Mouse (Mus musculus): ENCODE measurements around the gene Gm4737.

Gene Gm4737

GRCm38 (mm10) chr16:46154832-46155231 lies at the start of gene Gm4737:
Gene Gm4737, minus strand, starts transcription at chr16:46155077.
- in situ Hi-C loops (cut with MboI, MseI): loop anchor here (10.0 kb wide), 2 partner anchors 800 to 1030 kb away; no protein-coding TSS in a partner anchor

- in situ Hi-C loops (cut with MboI, MseI): no loop called here
Observed at GRCm38 (mm10) chr16:46195792-46196191, 40.9 kb upstream of the Gm4737 start.

- in situ Hi-C loops (cut with MboI, MseI): no loop called here
Observed at GRCm38 (mm10) chr16:46183096-46183495, 28.2 kb upstream of the Gm4737 start.

GRCm38 (mm10) chr16:46178121-46178801 lies 23.4 kb upstream of the Gm4737 start:
- in situ Hi-C loops (cut with MboI, MseI): loop anchor here (10.0 kb wide), 1 partner anchor 1873 kb away; no protein-coding TSS in a partner anchor

- in situ Hi-C loops (cut with MboI, MseI): loop anchor here (10.0 kb wide), 1 partner anchor 1868 kb away; no protein-coding TSS in a partner anchor
Observed at GRCm38 (mm10) chr16:46173039-46173438, 18.2 kb upstream of the Gm4737 start.

- in situ Hi-C loops (cut with MboI, MseI): no loop called here
Observed at GRCm38 (mm10) chr16:46166971-46167370, 12.1 kb upstream of the Gm4737 start.

- in situ Hi-C loops (cut with MboI, MseI): no loop called here
Observed at GRCm38 (mm10) chr16:46165305-46165704, 10.4 kb upstream of the Gm4737 start.

- in situ Hi-C loops (cut with MboI, MseI): loop anchor here (10.0 kb wide), 2 partner anchors 804 to 1034 kb away; no protein-coding TSS in a partner anchor
Observed at GRCm38 (mm10) chr16:46151141-46151540, 3.7 kb downstream of the Gm4737 start.

- in situ Hi-C loops (cut with MboI, MseI): no loop called here
Observed at GRCm38 (mm10) chr16:46148661-46149341, 6.1 kb downstream of the Gm4737 start.

GRCm38 (mm10) chr16:46146962-46147361 lies 7.9 kb downstream of the Gm4737 start:
- in situ Hi-C loops (cut with MboI, MseI): no loop called here

- in situ Hi-C loops (cut with MboI, MseI): no loop called here
Observed at GRCm38 (mm10) chr16:46122238-46122637, 32.6 kb downstream of the Gm4737 start.

GRCm38 (mm10) chr16:46121420-46121819 lies 33.5 kb downstream of the Gm4737 start:
- in situ Hi-C loops (cut with MboI, MseI): no loop called here

GRCm38 (mm10) chr16:46120607-46121006 lies 34.3 kb downstream of the Gm4737 start:
- in situ Hi-C loops (cut with MboI, MseI): no loop called here

- in situ Hi-C loops (cut with MboI, MseI): no loop called here
Observed at GRCm38 (mm10) chr16:46120020-46120419, 34.9 kb downstream of the Gm4737 start, which contains the start of gene Cd96. Gene Cd96, minus strand, starts transcription at chr16:46120251.

- in situ Hi-C loops (cut with MboI, MseI): no loop called here
Observed at GRCm38 (mm10) chr16:46117645-46118044, 37.2 kb downstream of the Gm4737 start.

GRCm38 (mm10) chr16:46114727-46115126 lies 40.1 kb downstream of the Gm4737 start:
- in situ Hi-C loops (cut with MboI, MseI): no loop called here

- in situ Hi-C loops (cut with MboI, MseI): no loop called here
Observed at GRCm38 (mm10) chr16:46109536-46109935, 45.3 kb downstream of the Gm4737 start.

GRCm38 (mm10) chr16:46107431-46107830 lies 47.4 kb downstream of the Gm4737 start:
- in situ Hi-C loops (cut with MboI, MseI): no loop called here

- in situ Hi-C loops (cut with MboI, MseI): loop anchor here (5.0 kb wide), 1 partner anchor 77 kb away; no protein-coding TSS in a partner anchor
Observed at GRCm38 (mm10) chr16:46104491-46104890, 50.4 kb downstream of the Gm4737 start.
